Mouse (Mus musculus): ENCODE measurements around the gene Ercc2.

Ercc2 gene

GRCm38 (mm10) chr7:19405417-19405816, 23.6 kb downstream of the Ercc2 start:
- peak; percentile 75 for DNase-seq (ENCODE audit: low read depth, low spot score)

GRCm38 (mm10) chr7:19409753-19410152, 27.9 kb downstream of the Ercc2 start:
- no peak for DNase-seq (ENCODE audit: low read depth, low spot score)

GRCm38 (mm10) chr7:19410766-19411344, 29.0 kb downstream of the Ercc2 start:
- no peak for DNase-seq (ENCODE audit: low read depth, low spot score)

- no peak for DNase-seq (ENCODE audit: low read depth, low spot score)
These were observed 30.0 kb downstream of the Ercc2 start for GRCm38 (mm10) chr7:19411783-19412182.

- DNase-seq (ENCODE audit: low read depth, low spot score) = no peak
These were observed 31.7 kb downstream of the Ercc2 start for GRCm38 (mm10) chr7:19413525-19413924.

- DNase-seq (ENCODE audit: low read depth, low spot score) = no peak
These were observed 34.8 kb downstream of the Ercc2 start for GRCm38 (mm10) chr7:19416590-19416989.

- no peak for DNase-seq (ENCODE audit: low read depth, low spot score)
These were observed 38.3 kb downstream of the Ercc2 start for GRCm38 (mm10) chr7:19420121-19420520.

GRCm38 (mm10) chr7:19420821-19421636, 39.2 kb downstream of the Ercc2 start:
- DNase-seq (ENCODE audit: low read depth, low spot score) = peak; percentile 96

- no peak for DNase-seq (ENCODE audit: low read depth, low spot score)
These were observed 41.3 kb downstream of the Ercc2 start for GRCm38 (mm10) chr7:19423083-19423482.

GRCm38 (mm10) chr7:19424051-19424450, 42.2 kb downstream of the Ercc2 start:
- DNase-seq (ENCODE audit: low read depth, low spot score) = no peak

GRCm38 (mm10) chr7:19426349-19426748, 44.5 kb downstream of the Ercc2 start:
- peak; percentile 60 for DNase-seq (ENCODE audit: low read depth, low spot score)

GRCm38 (mm10) chr7:19426888-19427287, 45.1 kb downstream of the Ercc2 start:
- peak; percentile 73 for DNase-seq (ENCODE audit: low read depth, low spot score)

- no peak for DNase-seq (ENCODE audit: low read depth, low spot score)
These were observed 46.3 kb downstream of the Ercc2 start for GRCm38 (mm10) chr7:19427999-19428650.

GRCm38 (mm10) chr7:19429726-19430125, 47.9 kb downstream of the Ercc2 start:
- no peak for DNase-seq (ENCODE audit: low read depth, low spot score)

- DNase-seq (ENCODE audit: low read depth, low spot score) = no peak
These were observed 48.6 kb downstream of the Ercc2 start for GRCm38 (mm10) chr7:19430402-19430801.

GRCm38 (mm10) chr7:19432475-19432874, 50.7 kb downstream of the Ercc2 start:
- DNase-seq (ENCODE audit: low read depth, low spot score) = peak; percentile 70

- peak; percentile 84 for DNase-seq (ENCODE audit: low read depth, low spot score)
These were observed 54.5 kb downstream of the Ercc2 start for GRCm38 (mm10) chr7:19436276-19436675.

GRCm38 (mm10) chr7:19437048-19437447, 55.2 kb downstream of the Ercc2 start:
- DNase-seq (ENCODE audit: low read depth, low spot score) = no peak

- DNase-seq (ENCODE audit: low read depth, low spot score) = no peak
These were observed 59.8 kb downstream of the Ercc2 start for GRCm38 (mm10) chr7:19441448-19442091.

- DNase-seq (ENCODE audit: low read depth, low spot score) = peak; percentile 72
These were observed 61.5 kb downstream of the Ercc2 start for GRCm38 (mm10) chr7:19443344-19443743.

- no peak for DNase-seq (ENCODE audit: low read depth, low spot score)
These were observed 63.0 kb downstream of the Ercc2 start for GRCm38 (mm10) chr7:19444801-19445200.

Data from R1 (cell line).